Comparison of ENCODE assay signal across 23 mouse cellular contexts in the genomic region with DNA sequence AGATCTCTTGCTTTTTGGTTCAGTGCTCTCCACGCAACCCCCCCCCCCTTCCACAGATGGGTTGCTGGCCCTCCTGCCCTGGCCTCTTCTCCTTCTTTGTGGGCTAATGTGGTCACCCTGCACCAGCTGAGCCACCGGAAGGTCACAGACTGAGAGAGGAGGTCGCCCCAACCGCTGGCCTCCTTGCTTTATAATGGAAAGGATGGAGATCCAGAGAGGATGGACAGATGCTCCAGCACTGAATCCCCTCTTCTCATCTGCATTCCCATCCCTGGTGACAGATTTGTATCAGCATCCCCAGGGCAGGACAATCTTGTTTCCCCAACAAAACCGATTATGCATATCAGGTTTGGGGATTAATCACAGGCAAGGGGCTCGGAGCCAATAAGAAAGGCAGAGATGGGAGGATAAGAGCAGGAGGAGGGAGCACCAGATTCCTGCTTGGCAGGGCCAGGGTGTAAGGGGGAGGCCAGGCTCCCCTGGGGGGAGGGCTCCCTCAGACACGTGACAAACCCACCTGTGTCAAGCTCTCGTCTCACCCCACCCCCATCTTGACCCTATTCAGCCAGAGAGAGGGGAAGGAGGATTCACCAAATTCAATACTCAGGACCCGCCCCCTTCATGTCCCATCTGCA.
A peak's percentile ranks its signal among the peaks of the same experiment; 100 is the strongest.
DNase-seq lines count a peak whose midpoint lies in the region; ATAC-seq and TF ChIP-seq lines count a peak whose summit lies in the region.
"Had no signal": no experiment of that assay in that cellular context is flagged by ENCODE, and none has a peak within 500 bp of the region (broad histone marks: within the 10 kb centered on the region; RNA-seq: fewer than 3 reads in every experiment).

No protein-coding gene starts in this region.

- ATAC-seq in hindbrain, embryonic 12.5 days (ENCODE audit: low FRiP score): peak; percentile 65
- no peak for ATAC-seq in hindbrain, postnatal 0 days
- no peak for ATAC-seq in neural tube, embryonic 11.5 days (ENCODE audit: insufficient read depth, low FRiP score, low TSS enrichment)
- ATAC-seq in neural tube, embryonic 15.5 days (ENCODE audit: low FRiP score): no peak
- peak; percentile 34; the same call in 1 of the 2 replicates for ATAC-seq in midbrain, embryonic 14.5 days (ENCODE audit: low FRiP score, low TSS enrichment)
- ATAC-seq: CD4-positive, CD25-positive, alpha-beta regulatory T cell, adult 4 months; forebrain, embryonic 13.5 days had no signal

- H3K4me1 ChIP-seq in hindbrain, embryonic 12.5 days: peaks cover 18% of the 10 kb centered on the region
- H3K4me1 ChIP-seq in hindbrain, postnatal 0 days (ENCODE audit: insufficient read depth, low read length): no peaks in the 10 kb centered on the region
- H3K4me1 ChIP-seq in neural tube, embryonic 11.5 days (ENCODE audit: control insufficient read depth, insufficient read depth, low read length): 0 out of 2 replicates have a peak, but pooled peaks cover 2% of the 10 kb centered on the region
- H3K4me1 ChIP-seq in neural tube, embryonic 15.5 days: peaks cover 15% of the 10 kb centered on the region
- H3K4me1 ChIP-seq in midbrain, embryonic 14.5 days (ENCODE audit: control insufficient read depth, insufficient read depth, low read length): peaks cover 20% of the 10 kb centered on the region
- H3K4me1 ChIP-seq: heart, embryonic 13.5 days; hindbrain, embryonic 15.5 days had no signal

- peak; percentile 20 for DNase-seq in embryo, embryonic 11 days
- DNase-seq in embryo, embryonic 10 days (ENCODE audit: low spot score): no peak
- no peak for DNase-seq in hindbrain, postnatal 0 days (ENCODE audit: low spot score)
- peak; percentile 48 for DNase-seq in neural tube, embryonic 11.5 days (ENCODE audit: low spot score)
- peak; percentile 57 for DNase-seq in midbrain, embryonic 14.5 days
- no peak for DNase-seq in kidney, postnatal 4 days
- DNase-seq: adrenal gland, adult 8-10 months; adrenal gland, postnatal 36 days; B cell, adult 2 months; cerebellum, adult 11 months; cerebellum, adult 8-10 months; cerebellum, postnatal 14 days; gastrocnemius, adult 2 months; gastrocnemius, postnatal 25 days; heart, postnatal 36 days had no signal

- no peak overlapping the region for H3K4me3 ChIP-seq in hindbrain, embryonic 12.5 days
- no peak overlapping the region for H3K4me3 ChIP-seq in hindbrain, postnatal 0 days (ENCODE audit: low read length)
- no peak overlapping the region for H3K4me3 ChIP-seq in neural tube, embryonic 11.5 days (ENCODE audit: low read depth, low read length)
- no peak overlapping the region for H3K4me3 ChIP-seq in neural tube, embryonic 15.5 days (replicated peaks)
- H3K4me3 ChIP-seq in midbrain, embryonic 14.5 days (replicated peaks; ENCODE audit: low read depth, low read length): no peak overlapping the region
- H3K4me3 ChIP-seq: embryonic facial prominence, embryonic 13.5 days; forebrain, embryonic 13.5 days; gastrocnemius, adult 2 months; heart, embryonic 13.5 days; hindbrain, embryonic 15.5 days had no signal

- H3K27me3 ChIP-seq in hindbrain, embryonic 12.5 days: no peaks in the 10 kb centered on the region
- no peaks in the 10 kb centered on the region for H3K27me3 ChIP-seq in hindbrain, postnatal 0 days (ENCODE audit: insufficient read depth, low read length)
- H3K27me3 ChIP-seq in neural tube, embryonic 11.5 days (ENCODE audit: control insufficient read depth, insufficient read depth, low read length): no peaks in the 10 kb centered on the region
- H3K27me3 ChIP-seq in neural tube, embryonic 15.5 days (replicated peaks): no peaks in the 10 kb centered on the region
- H3K27me3 ChIP-seq in midbrain, embryonic 14.5 days (ENCODE audit: control insufficient read depth, insufficient read depth, low read length): peaks cover 3% of the 10 kb centered on the region; the same call in 1 of the 2 replicates
- H3K27me3 ChIP-seq: embryonic facial prominence, embryonic 13.5 days had no signal

- no peak overlapping the region for H3K27ac ChIP-seq in hindbrain, embryonic 12.5 days
- no peak overlapping the region for H3K27ac ChIP-seq in hindbrain, postnatal 0 days
- no peak overlapping the region for H3K27ac ChIP-seq in neural tube, embryonic 11.5 days (ENCODE audit: low read depth, low read length)
- H3K27ac ChIP-seq in neural tube, embryonic 15.5 days (replicated peaks): no peak overlapping the region
- H3K27ac ChIP-seq in midbrain, embryonic 14.5 days (replicated peaks; ENCODE audit: low read depth, low read length): no peak overlapping the region
- H3K27ac ChIP-seq: embryonic facial prominence, embryonic 13.5 days; forebrain, embryonic 13.5 days; gastrocnemius, adult 2 months; heart, embryonic 13.5 days; hindbrain, embryonic 15.5 days had no signal

- no peak for TF ChIP-seq CTCF in hindbrain, postnatal 0 days (IDR thresholded peaks at IDR 0.05; ENCODE audit: low read depth)

- no peaks in the 10 kb centered on the region for H3K9me3 ChIP-seq in hindbrain, embryonic 12.5 days (replicated peaks)
- no peaks in the 10 kb centered on the region for H3K9me3 ChIP-seq in hindbrain, postnatal 0 days (ENCODE audit: low read length)
- H3K9me3 ChIP-seq in neural tube, embryonic 11.5 days (ENCODE audit: control insufficient read depth, low read length): no peaks in the 10 kb centered on the region
- H3K9me3 ChIP-seq in neural tube, embryonic 15.5 days (replicated peaks): no peaks in the 10 kb centered on the region
- H3K9me3 ChIP-seq in midbrain, embryonic 14.5 days (ENCODE audit: control insufficient read depth, low read length): no peaks in the 10 kb centered on the region
- H3K9me3 ChIP-seq: embryonic facial prominence, embryonic 13.5 days; forebrain, embryonic 13.5 days; heart, embryonic 13.5 days; hindbrain, embryonic 15.5 days had no signal

- no peak overlapping the region for H3K9ac ChIP-seq in hindbrain, embryonic 12.5 days
- H3K9ac ChIP-seq in hindbrain, postnatal 0 days (replicated peaks; ENCODE audit: low read length): no peak overlapping the region
- no peak overlapping the region for H3K9ac ChIP-seq in neural tube, embryonic 11.5 days (ENCODE audit: low read length)
- no peak overlapping the region for H3K9ac ChIP-seq in neural tube, embryonic 15.5 days (replicated peaks)
- no peak overlapping the region for H3K9ac ChIP-seq in midbrain, embryonic 14.5 days (replicated peaks; ENCODE audit: low read length)
- H3K9ac ChIP-seq: embryonic facial prominence, embryonic 13.5 days; forebrain, embryonic 13.5 days; heart, embryonic 13.5 days; hindbrain, embryonic 15.5 days had no signal

- 34% methylated on average over 9 of the region's 9 CpGs for whole genome bisulfite sequencing in hindbrain, embryonic 12.5 days
- 46% methylated on average over 9 of the region's 9 CpGs for WGBS in hindbrain, postnatal 0 days
- 46% methylated on average over 9 of the region's 9 CpGs for WGBS in neural tube, embryonic 11.5 days
- 48% methylated on average over 9 of the region's 9 CpGs for WGBS in neural tube, embryonic 15.5 days
- 20% methylated on average over 9 of the region's 9 CpGs for WGBS in midbrain, embryonic 14.5 days

- no peak overlapping the region for H3K4me2 ChIP-seq in hindbrain, embryonic 12.5 days (replicated peaks)
- H3K4me2 ChIP-seq in hindbrain, postnatal 0 days (ENCODE audit: low read depth, low read length): no peak overlapping the region
- no peak overlapping the region for H3K4me2 ChIP-seq in neural tube, embryonic 11.5 days (ENCODE audit: low read depth)
- no peak overlapping the region for H3K4me2 ChIP-seq in neural tube, embryonic 15.5 days
- no peak overlapping the region for H3K4me2 ChIP-seq in midbrain, embryonic 14.5 days (ENCODE audit: low read length)
- H3K4me2 ChIP-seq: embryonic facial prominence, embryonic 13.5 days; forebrain, embryonic 13.5 days; heart, embryonic 13.5 days; hindbrain, embryonic 15.5 days had no signal

- no peaks in the 10 kb centered on the region for H3K36me3 ChIP-seq in hindbrain, embryonic 12.5 days
- no peaks in the 10 kb centered on the region for H3K36me3 ChIP-seq in hindbrain, postnatal 0 days (ENCODE audit: insufficient read depth, low read length)
- no peaks in the 10 kb centered on the region for H3K36me3 ChIP-seq in neural tube, embryonic 11.5 days (ENCODE audit: control insufficient read depth, insufficient read depth, low read length)
- H3K36me3 ChIP-seq in neural tube, embryonic 15.5 days: no peaks in the 10 kb centered on the region
- H3K36me3 ChIP-seq in midbrain, embryonic 14.5 days (ENCODE audit: control insufficient read depth, insufficient read depth, low read length): no peaks in the 10 kb centered on the region
- H3K36me3 ChIP-seq: embryonic facial prominence, embryonic 13.5 days; G1E; heart, embryonic 13.5 days; hindbrain, embryonic 15.5 days had no signal

Comparison
In these comparisons a context has a peak if more than half of its experiments do, and no peak if none do; other contexts are left out.
1. DNase-seq: peak in embryo, embryonic 11 days (single experiment), neural tube, embryonic 11.5 days (single experiment) and midbrain, embryonic 14.5 days (single experiment); none in embryo, embryonic 10 days (single experiment), hindbrain, postnatal 0 days (single experiment) and kidney, postnatal 4 days (0 of 2).
2. ATAC-seq: peak in hindbrain, embryonic 12.5 days (single experiment) and midbrain, embryonic 14.5 days (single experiment); none in hindbrain, postnatal 0 days (single experiment), neural tube, embryonic 11.5 days (single experiment) and neural tube, embryonic 15.5 days (single experiment).